8 mouse cellular contexts compared by ENCODE assay signal in the genomic region with DNA sequence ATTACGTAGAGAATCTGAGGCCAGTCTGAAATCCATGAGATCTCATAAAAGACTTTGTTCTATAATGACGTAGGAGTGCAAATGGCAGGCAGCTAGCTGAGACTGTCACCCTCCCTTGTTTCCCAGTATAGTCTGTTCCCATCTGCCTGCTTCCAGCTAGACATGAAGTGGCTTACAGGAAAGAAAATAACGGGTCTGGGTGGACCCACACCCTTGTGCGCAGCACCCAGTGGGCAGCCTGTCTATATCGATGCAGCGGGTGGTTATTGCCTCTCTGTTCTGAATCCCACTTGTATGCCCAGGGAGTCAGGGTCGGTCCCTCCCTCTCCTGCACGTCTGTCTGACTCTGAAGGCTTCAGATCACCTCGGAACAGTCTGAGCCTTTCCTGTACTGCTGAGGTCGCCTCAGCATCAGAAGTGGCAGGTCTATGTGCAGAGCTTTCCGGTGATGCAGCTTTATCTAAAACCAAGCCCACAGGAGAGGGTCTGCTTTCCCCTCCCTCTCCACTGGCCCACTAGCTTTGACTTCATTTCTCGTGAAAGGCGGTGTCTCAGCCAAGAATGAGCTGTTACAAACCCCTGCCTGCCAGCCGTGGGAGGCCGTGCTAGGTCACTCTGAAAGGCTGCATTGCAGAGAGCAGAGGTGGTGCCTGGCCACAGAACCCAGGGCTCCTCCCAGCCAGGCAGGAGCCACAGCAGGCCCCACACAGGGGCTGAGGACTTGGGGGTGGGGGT. TPM values are rescaled to one million over a fixed set of nuclear protein-coding genes. Genes with fewer than 3 reads are reported as not detected.
A peak's percentile ranks its signal among the peaks of the same experiment; 100 is the strongest.
DNase-seq lines count a peak whose midpoint lies in the region; ATAC-seq and TF ChIP-seq lines count a peak whose summit lies in the region.

No protein-coding gene starts in this region.

- no peak for DNase-seq in frontal cortex, postnatal 14 days (ENCODE audit: low spot score in 2 of 2)
- no peak for DNase-seq in stomach, postnatal 0 days (ENCODE audit: low spot score)
- DNase-seq in embryo, embryonic 10 days (ENCODE audit: low spot score): no peak
- no peak for DNase-seq in thymus, postnatal 36 days

- no peak for TF ChIP-seq EP300 in stomach, postnatal 0 days (optimal IDR thresholded peaks at IDR 0.05)

- peaks cover 93% of the 10 kb centered on the region for H3K36me3 ChIP-seq in midbrain, embryonic 12.5 days
- peaks cover 45% of the 10 kb centered on the region; the same call in 1 of the 2 replicates for H3K36me3 ChIP-seq in midbrain, embryonic 15.5 days (replicated peaks)
- H3K36me3 ChIP-seq in intestine, embryonic 16.5 days (ENCODE audit: control insufficient read depth, insufficient read depth, low read length): peaks cover 30% of the 10 kb centered on the region
- H3K36me3 ChIP-seq in stomach, postnatal 0 days (ENCODE audit: control insufficient read depth, insufficient read depth, low read length): peaks cover 21% of the 10 kb centered on the region

- H3K27ac ChIP-seq in midbrain, embryonic 12.5 days (replicated peaks): no peak overlapping the region; the same call in 1 of the 2 replicates
- H3K27ac ChIP-seq in midbrain, embryonic 15.5 days: no peak overlapping the region
- peak overlapping the region; percentile 12; the same call in 1 of the 2 replicates for H3K27ac ChIP-seq in intestine, embryonic 16.5 days (ENCODE audit: low read length)
- peak overlapping the region; percentile 69 for H3K27ac ChIP-seq in stomach, postnatal 0 days (replicated peaks)

- no peak for TF ChIP-seq CTCF in stomach, postnatal 0 days (IDR thresholded peaks at IDR 0.05; ENCODE audit: low read depth)

- H3K4me1 ChIP-seq in midbrain, embryonic 12.5 days: 0 out of 2 replicates have a peak, but pooled peaks cover 8% of the 10 kb centered on the region
- 0 out of 2 replicates have a peak, but pooled peaks cover 9% of the 10 kb centered on the region for H3K4me1 ChIP-seq in midbrain, embryonic 15.5 days
- H3K4me1 ChIP-seq in intestine, embryonic 16.5 days (ENCODE audit: control insufficient read depth, insufficient read depth, low read length): peaks cover 33% of the 10 kb centered on the region
- H3K4me1 ChIP-seq in stomach, postnatal 0 days (replicated peaks; ENCODE audit: control insufficient read depth, insufficient read depth): no peaks in the 10 kb centered on the region

- H3K4me3 ChIP-seq in midbrain, embryonic 12.5 days: no peak overlapping the region
- H3K4me3 ChIP-seq in midbrain, embryonic 15.5 days: no peak overlapping the region
- peak overlapping the region; percentile 1; the same call in 1 of the 2 replicates for H3K4me3 ChIP-seq in intestine, embryonic 16.5 days (ENCODE audit: low read length)
- no peak overlapping the region for H3K4me3 ChIP-seq in stomach, postnatal 0 days (ENCODE audit: low read depth, low read length)

- H3K9ac ChIP-seq in midbrain, embryonic 12.5 days (replicated peaks): 0 out of 2 replicates have a peak overlapping the region, but pooled peaks have one; percentile 34
- H3K9ac ChIP-seq in midbrain, embryonic 15.5 days: no peak overlapping the region
- H3K9ac ChIP-seq in intestine, embryonic 16.5 days (ENCODE audit: low read depth, low read length): peak overlapping the region; percentile 26; the same call in 1 of the 2 replicates
- peak overlapping the region; percentile 48; the same call in 1 of the 2 replicates for H3K9ac ChIP-seq in stomach, postnatal 0 days (ENCODE audit: low read length)

- 86% methylated on average over 15 of the region's 15 CpGs for WGBS in midbrain, embryonic 12.5 days
- 77% methylated on average over 15 of the region's 15 CpGs for WGBS in midbrain, embryonic 15.5 days
- 71% methylated on average over 15 of the region's 15 CpGs for WGBS in intestine, embryonic 16.5 days
- 73% methylated on average over 15 of the region's 15 CpGs for WGBS in stomach, postnatal 0 days

- H3K9me3 ChIP-seq in midbrain, embryonic 12.5 days: no peaks in the 10 kb centered on the region
- H3K9me3 ChIP-seq in midbrain, embryonic 15.5 days: no peaks in the 10 kb centered on the region
- no peaks in the 10 kb centered on the region for H3K9me3 ChIP-seq in intestine, embryonic 16.5 days (ENCODE audit: control insufficient read depth, low read length)
- H3K9me3 ChIP-seq in stomach, postnatal 0 days (ENCODE audit: control insufficient read depth, low read length): no peaks in the 10 kb centered on the region

- ATAC-seq in frontal cortex, adult (ENCODE audit: low TSS enrichment): peak; percentile 66
- no peak for ATAC-seq in midbrain, embryonic 12.5 days (ENCODE audit: low FRiP score, low read depth)
- ATAC-seq in midbrain, embryonic 15.5 days (replicated peaks): no peak
- no peak for ATAC-seq in intestine, embryonic 16.5 days
- ATAC-seq in stomach, postnatal 0 days (ENCODE audit: low FRiP score, low TSS enrichment): no peak

- no peaks in the 10 kb centered on the region for H3K27me3 ChIP-seq in midbrain, embryonic 12.5 days
- no peaks in the 10 kb centered on the region for H3K27me3 ChIP-seq in midbrain, embryonic 15.5 days (replicated peaks)
- no peaks in the 10 kb centered on the region for H3K27me3 ChIP-seq in intestine, embryonic 16.5 days (replicated peaks; ENCODE audit: control insufficient read depth, insufficient read depth, low read length)
- no peaks in the 10 kb centered on the region for H3K27me3 ChIP-seq in stomach, postnatal 0 days (ENCODE audit: control insufficient read depth, insufficient read depth, low read length)

- H3K4me2 ChIP-seq in midbrain, embryonic 12.5 days (replicated peaks): no peak overlapping the region
- no peak overlapping the region for H3K4me2 ChIP-seq in midbrain, embryonic 15.5 days
- H3K4me2 ChIP-seq in intestine, embryonic 16.5 days (ENCODE audit: low read depth, low read length): peak overlapping the region; percentile 28
- no peak overlapping the region; the same call in 1 of the 2 replicates for H3K4me2 ChIP-seq in stomach, postnatal 0 days (replicated peaks; ENCODE audit: low read depth)

RNA-seq across cellular contexts. Expression of a gene that starts 12.9 kb away (rescaled TPM):
- 48.5 and 52.8 TPM in 2 replicates for polyA plus RNA-seq in midbrain, embryonic 12.5 days (2016; fragmentation: Nextera tagmentation; extraction: Ambion mirVana)
- polyA plus RNA-seq in midbrain, embryonic 15.5 days (2015; fragmentation: Nextera tagmentation; extraction: Ambion mirVana): 36.4 and 49.1 TPM in 2 replicates
- polyA plus RNA-seq in intestine, embryonic 16.5 days (2015; fragmentation: Nextera tagmentation; extraction: Ambion mirVana): 50.6 and 54.3 TPM in 2 replicates
- 64.1 and 90.2 TPM in 2 replicates for polyA plus RNA-seq in stomach, postnatal 0 days (2015; fragmentation: Nextera tagmentation; extraction: Ambion mirVana)

RNA-seq across cellular contexts. Expression of a gene that starts 25.5 kb away (rescaled TPM):
- polyA plus RNA-seq in midbrain, embryonic 12.5 days (2016; fragmentation: Nextera tagmentation; extraction: Ambion mirVana): 19.0 and 20.3 TPM in 2 replicates
- 24.7 and 25.2 TPM in 2 replicates for polyA plus RNA-seq in midbrain, embryonic 15.5 days (2015; fragmentation: Nextera tagmentation; extraction: Ambion mirVana)
- polyA plus RNA-seq in intestine, embryonic 16.5 days (2015; fragmentation: Nextera tagmentation; extraction: Ambion mirVana): 55.1 and 55.4 TPM in 2 replicates
- 19.3 and 20.7 TPM in 2 replicates for polyA plus RNA-seq in stomach, postnatal 0 days (2015; fragmentation: Nextera tagmentation; extraction: Ambion mirVana)

RNA-seq across cellular contexts. Expression of a gene that starts 26.9 kb away (rescaled TPM):
- 110 and 111 TPM in 2 replicates for polyA plus RNA-seq in midbrain, embryonic 12.5 days (2016; fragmentation: Nextera tagmentation; extraction: Ambion mirVana)
- 98.6 and 102 TPM in 2 replicates for polyA plus RNA-seq in midbrain, embryonic 15.5 days (2015; fragmentation: Nextera tagmentation; extraction: Ambion mirVana)
- polyA plus RNA-seq in intestine, embryonic 16.5 days (2015; fragmentation: Nextera tagmentation; extraction: Ambion mirVana): 78.6 and 83.7 TPM in 2 replicates
- 44.8 and 45.2 TPM in 2 replicates for polyA plus RNA-seq in stomach, postnatal 0 days (2015; fragmentation: Nextera tagmentation; extraction: Ambion mirVana)

RNA-seq across cellular contexts. Expression of a gene that starts 30.3 kb away (rescaled TPM):
- polyA plus RNA-seq in midbrain, embryonic 12.5 days (2016; fragmentation: Nextera tagmentation; extraction: Ambion mirVana): 26.2 and 28.9 TPM in 2 replicates
- 18.9 and 19.1 TPM in 2 replicates for polyA plus RNA-seq in midbrain, embryonic 15.5 days (2015; fragmentation: Nextera tagmentation; extraction: Ambion mirVana)
- 20.1 and 20.9 TPM in 2 replicates for polyA plus RNA-seq in intestine, embryonic 16.5 days (2015; fragmentation: Nextera tagmentation; extraction: Ambion mirVana)
- polyA plus RNA-seq in stomach, postnatal 0 days (2015; fragmentation: Nextera tagmentation; extraction: Ambion mirVana): 9.1 and 10.8 TPM in 2 replicates

Comparison
In these comparisons a context has a peak if more than half of its experiments do, and no peak if none do; other contexts are left out.
1. H3K27ac ChIP-seq: peak in intestine, embryonic 16.5 days (single experiment) and stomach, postnatal 0 days (single experiment); none in midbrain, embryonic 12.5 days (single experiment) and midbrain, embryonic 15.5 days (single experiment).